Mouse (Mus musculus): ENCODE data around the gene Degs2. TPM values are rescaled to one million over a fixed set of nuclear protein-coding genes. Genes with fewer than 3 reads are reported as not detected.

The Degs2 gene
- 0.08 and 0.12 TPM in 2 replicates for polyA plus RNA-seq (2012; rRNA removed)

GRCm38 (mm10) chr12:108702185-108702584 is at the start of gene Degs2:
Degs2 (minus strand) TSS chr12:108702315.

Other genes starting within 250 kb of the Degs2 start
- gene Evl, start 147.6 kb downstream of the Degs2 start, polyA plus RNA-seq (2012; rRNA removed) = 20.9 and 23.5 TPM in 2 replicates
- gene Yy1, start 90.7 kb upstream of the Degs2 start, polyA plus RNA-seq (2012; rRNA removed) = 8.7 and 11.1 TPM in 2 replicates
- gene Slc25a29, start 133.6 kb upstream of the Degs2 start, polyA plus RNA-seq (2012; rRNA removed) = 2.8 TPM in 2 replicates
- gene Slc25a47, start 133.7 kb upstream of the Degs2 start, polyA plus RNA-seq (2012; rRNA removed) = 90.3 and 111 TPM in 2 replicates
- gene Wdr25, start 191.3 kb upstream of the Degs2 start, polyA plus RNA-seq (2012; rRNA removed) = 2.9 and 3.7 TPM in 2 replicates
- 15.0 and 15.5 TPM in 2 replicates for gene Wars, start 191.9 kb upstream of the Degs2 start, polyA plus RNA-seq (2012; rRNA removed)